Mouse (Mus musculus): ENCODE data around the gene Olfr1290. TPM values are rescaled to one million over a fixed set of nuclear protein-coding genes. Genes with fewer than 3 reads are reported as not detected.

Olfr1290 gene
- polyA plus RNA-seq (2014; fragmentation: Nextera tagmentation; extraction: Ambion mirVana), result not detected in 2 replicates

- H3K4me1 ChIP-seq (ENCODE audit: control insufficient read depth, insufficient read depth, low read length), result no peaks in the 10 kb centered on the region
- H3K27ac ChIP-seq (replicated peaks; ENCODE audit: low read depth, low read length), result no peak within 1 kb of the TSS
- no peaks in the 10 kb centered on the region for H3K9me3 ChIP-seq (ENCODE audit: control insufficient read depth, low read length)
- no peak within 1 kb of the TSS for H3K4me2 ChIP-seq (ENCODE audit: low read depth, low read length)
- no peaks in the 10 kb centered on the region for H3K36me3 ChIP-seq (ENCODE audit: control insufficient read depth, insufficient read depth, low read length)
- WGBS, result 72% methylated on average over 5 of the region's 5 CpGs
- no peak for DNase-seq (ENCODE audit: low spot score)
- H3K27me3 ChIP-seq (replicated peaks; ENCODE audit: control insufficient read depth, insufficient read depth, low read length), result no peaks in the 10 kb centered on the region
- ATAC-seq (ENCODE audit: low read depth), result no peak
- H3K4me3 ChIP-seq (ENCODE audit: low read depth, low read length), result no peak within 1 kb of the TSS
- no peak within 1 kb of the TSS for H3K9ac ChIP-seq (ENCODE audit: low read depth, low read length)
Measured at GRCm38 (mm10) chr2:111493729-111494128, at the start of gene Olfr1290. Gene Olfr1290, minus strand, starts transcription at chr2:111493829.

GRCm38 (mm10) chr2:111540191-111540590, 46.6 kb upstream of the Olfr1290 start, which contains the start of gene Olfr1294:
Gene Olfr1294, minus strand, starts transcription at chr2:111540291.
- 51% methylated on average over 1 of the region's 1 CpGs for WGBS
- no peaks in the 10 kb centered on the region for H3K27me3 ChIP-seq (replicated peaks; ENCODE audit: control insufficient read depth, insufficient read depth, low read length)
- no peak within 1 kb of the TSS for H3K9ac ChIP-seq (ENCODE audit: low read depth, low read length)
- ATAC-seq (ENCODE audit: low read depth) (no peak), DNase-seq (ENCODE audit: low spot score) (no peak)
- H3K4me2 ChIP-seq (ENCODE audit: low read depth, low read length), result no peak within 1 kb of the TSS
- H3K4me1 ChIP-seq (ENCODE audit: control insufficient read depth, insufficient read depth, low read length), result no peaks in the 10 kb centered on the region
- H3K27ac ChIP-seq (replicated peaks; ENCODE audit: low read depth, low read length), result no peak within 1 kb of the TSS
- no peaks in the 10 kb centered on the region for H3K36me3 ChIP-seq (ENCODE audit: control insufficient read depth, insufficient read depth, low read length)
- no peaks in the 10 kb centered on the region for H3K9me3 ChIP-seq (ENCODE audit: control insufficient read depth, low read length)
- no peak within 1 kb of the TSS for H3K4me3 ChIP-seq (ENCODE audit: low read depth, low read length)

- 0 out of 2 replicates have a peak, but pooled peaks cover 2% of the 10 kb centered on the region for H3K9me3 ChIP-seq (ENCODE audit: control insufficient read depth, low read length)
- no peak within 1 kb of the TSS for H3K27ac ChIP-seq (replicated peaks; ENCODE audit: low read depth, low read length)
- 84% methylated on average over 1 of the region's 1 CpGs for WGBS
- H3K4me1 ChIP-seq (ENCODE audit: control insufficient read depth, insufficient read depth, low read length), result no peaks in the 10 kb centered on the region
- H3K4me2 ChIP-seq (ENCODE audit: low read depth, low read length), result no peak within 1 kb of the TSS
- no peak for ATAC-seq (ENCODE audit: low read depth)
- H3K9ac ChIP-seq (ENCODE audit: low read depth, low read length), result no peak within 1 kb of the TSS
- no peak within 1 kb of the TSS for H3K4me3 ChIP-seq (ENCODE audit: low read depth, low read length)
- no peak for DNase-seq (ENCODE audit: low spot score)
- no peaks in the 10 kb centered on the region for H3K27me3 ChIP-seq (replicated peaks; ENCODE audit: control insufficient read depth, insufficient read depth, low read length)
- H3K36me3 ChIP-seq (ENCODE audit: control insufficient read depth, insufficient read depth, low read length), result no peaks in the 10 kb centered on the region
Measured at GRCm38 (mm10) chr2:111524903-111525302, 31.3 kb upstream of the Olfr1290 start, which contains the start of gene Olfr1293-ps. Gene Olfr1293-ps, plus strand, starts transcription at chr2:111525203.

- DNase-seq (ENCODE audit: low spot score), result no peak
- H3K4me1 ChIP-seq (ENCODE audit: control insufficient read depth, insufficient read depth, low read length), result no peaks in the 10 kb centered on the region
- H3K27me3 ChIP-seq (replicated peaks; ENCODE audit: control insufficient read depth, insufficient read depth, low read length), result no peaks in the 10 kb centered on the region
- H3K4me3 ChIP-seq (ENCODE audit: low read depth, low read length), result no peak overlapping the region
- no peak overlapping the region for H3K4me2 ChIP-seq (ENCODE audit: low read depth, low read length)
- no peak for ATAC-seq (ENCODE audit: low read depth)
- no peaks in the 10 kb centered on the region for H3K36me3 ChIP-seq (ENCODE audit: control insufficient read depth, insufficient read depth, low read length)
- 91% methylated on average over 10 of the region's 10 CpGs for WGBS
- no peak overlapping the region for H3K9ac ChIP-seq (ENCODE audit: low read depth, low read length)
- H3K9me3 ChIP-seq (ENCODE audit: control insufficient read depth, low read length), result 0 out of 2 replicates have a peak, but pooled peaks cover 6% of the 10 kb centered on the region
- no peak overlapping the region for H3K27ac ChIP-seq (replicated peaks; ENCODE audit: low read depth, low read length)
Measured at GRCm38 (mm10) chr2:111517451-111517850, 23.8 kb upstream of the Olfr1290 start.

GRCm38 (mm10) chr2:111496880-111497279, 3.3 kb upstream of the Olfr1290 start, which contains the start of gene Olfr1291-ps1:
Gene Olfr1291-ps1, plus strand, starts transcription at chr2:111497180.
- Histone ChIP-seq H3K9ac (ENCODE audit: low read depth, low read length) (no peak within 1 kb of the TSS), H3K9me3 (ENCODE audit: control insufficient read depth, low read length) (no peaks in the 10 kb centered on the region), H3K4me3 (ENCODE audit: low read depth, low read length) (no peak within 1 kb of the TSS), H3K4me2 (ENCODE audit: low read depth, low read length) (no peak within 1 kb of the TSS), H3K36me3 (ENCODE audit: control insufficient read depth, insufficient read depth, low read length) (no peaks in the 10 kb centered on the region), H3K27me3 (replicated peaks; ENCODE audit: control insufficient read depth, insufficient read depth, low read length) (no peaks in the 10 kb centered on the region), H3K27ac (replicated peaks; ENCODE audit: low read depth, low read length) (no peak within 1 kb of the TSS), H3K4me1 (ENCODE audit: control insufficient read depth, insufficient read depth, low read length) (no peaks in the 10 kb centered on the region)
- WGBS, result 85% methylated on average over 3 of the region's 3 CpGs
- ATAC-seq (ENCODE audit: low read depth) (no peak), DNase-seq (ENCODE audit: low spot score) (no peak)

- WGBS, result 85% methylated on average over 1 of the region's 1 CpGs
- DNase-seq (ENCODE audit: low spot score) (no peak), ATAC-seq (ENCODE audit: low read depth) (no peak)
Measured at GRCm38 (mm10) chr2:111480519-111480918, 13.1 kb downstream of the Olfr1290 start, which contains the start of gene Olfr1289. Gene Olfr1289, plus strand, starts transcription at chr2:111480819.

GRCm38 (mm10) chr2:111473801-111474200, 19.8 kb downstream of the Olfr1290 start, which contains the start of gene Olfr1288:
Gene Olfr1288, plus strand, starts transcription at chr2:111474101.
- Histone ChIP-seq H3K4me3 (ENCODE audit: low read depth, low read length) (no peak within 1 kb of the TSS), H3K9me3 (ENCODE audit: control insufficient read depth, low read length) (no peaks in the 10 kb centered on the region), H3K27me3 (replicated peaks; ENCODE audit: control insufficient read depth, insufficient read depth, low read length) (no peaks in the 10 kb centered on the region), H3K4me2 (ENCODE audit: low read depth, low read length) (no peak within 1 kb of the TSS), H3K4me1 (ENCODE audit: control insufficient read depth, insufficient read depth, low read length) (no peaks in the 10 kb centered on the region), H3K36me3 (ENCODE audit: control insufficient read depth, insufficient read depth, low read length) (no peaks in the 10 kb centered on the region), H3K9ac (ENCODE audit: low read depth, low read length) (no peak within 1 kb of the TSS), H3K27ac (replicated peaks; ENCODE audit: low read depth, low read length) (no peak within 1 kb of the TSS)
- ATAC-seq (ENCODE audit: low read depth) (no peak), DNase-seq (ENCODE audit: low spot score) (no peak)
- WGBS, result 95% methylated on average over 1 of the region's 1 CpGs

More at GRCm38 (mm10) chr2:111480519-111480918, 13.1 kb downstream of the Olfr1290 start, which contains the start of gene Olfr1289:
- H3K9ac ChIP-seq (ENCODE audit: low read depth, low read length), result no peak within 1 kb of the TSS
- no peaks in the 10 kb centered on the region for H3K36me3 ChIP-seq (ENCODE audit: control insufficient read depth, insufficient read depth, low read length)
- H3K27ac ChIP-seq (replicated peaks; ENCODE audit: low read depth, low read length), result no peak within 1 kb of the TSS
- H3K27me3 ChIP-seq (replicated peaks; ENCODE audit: control insufficient read depth, insufficient read depth, low read length), result no peaks in the 10 kb centered on the region
- no peaks in the 10 kb centered on the region for H3K4me1 ChIP-seq (ENCODE audit: control insufficient read depth, insufficient read depth, low read length)
- no peak within 1 kb of the TSS for H3K4me3 ChIP-seq (ENCODE audit: low read depth, low read length)
- H3K9me3 ChIP-seq (ENCODE audit: control insufficient read depth, low read length), result no peaks in the 10 kb centered on the region
- H3K4me2 ChIP-seq (ENCODE audit: low read depth, low read length), result no peak within 1 kb of the TSS

- no peak for ATAC-seq (ENCODE audit: low read depth)
- DNase-seq (ENCODE audit: low spot score), result no peak
- Histone ChIP-seq H3K4me3 (ENCODE audit: low read depth, low read length) (no peak within 1 kb of the TSS), H3K4me2 (ENCODE audit: low read depth, low read length) (no peak within 1 kb of the TSS), H3K27me3 (replicated peaks; ENCODE audit: control insufficient read depth, insufficient read depth, low read length) (no peaks in the 10 kb centered on the region), H3K36me3 (ENCODE audit: control insufficient read depth, insufficient read depth, low read length) (no peaks in the 10 kb centered on the region), H3K4me1 (ENCODE audit: control insufficient read depth, insufficient read depth, low read length) (no peaks in the 10 kb centered on the region), H3K9ac (ENCODE audit: low read depth, low read length) (no peak within 1 kb of the TSS), H3K27ac (replicated peaks; ENCODE audit: low read depth, low read length) (no peak within 1 kb of the TSS), H3K9me3 (ENCODE audit: control insufficient read depth, low read length) (no peaks in the 10 kb centered on the region)
- 63% methylated on average over 1 of the region's 1 CpGs for WGBS
Measured at GRCm38 (mm10) chr2:111448842-111449241, 44.8 kb downstream of the Olfr1290 start, which contains the start of gene Olfr1287. Gene Olfr1287, plus strand, starts transcription at chr2:111449142.
